Mouse (Mus musculus) MEL (cell line): Measurements from ENCODE around the gene Arel1. TPM values are rescaled to one million over a fixed set of nuclear protein-coding genes. Genes with fewer than 3 reads are reported as not detected.

Source experiments
- DNase-seq: peaks from one replicate; pipeline ENCODE4 v3.0.0; 2011; ENCODE audit warnings: low read depth, low spot score
- H3K27ac ChIP-seq: 2 replicates; pipeline ENCODE4 v1.5.1; 2012; ENCODE audit warnings: low read depth, mild to moderate bottlenecking, control low read depth, low read length, moderate library complexity; ENCODE audit not compliant: control insufficient read depth
- H3K27me3 ChIP-seq, 2 experiments: fragments of 150-350 bp in 1 of 2; sonication (generic) in 1 of 2; 2 replicates each; pipeline ENCODE4 v1.6.1; 2012; ENCODE audit warnings: low read length in 2 of 2, mild to moderate bottlenecking in 2 of 2, improper control_type of control experiment in 1 of 2, moderate library complexity in 1 of 2; ENCODE audit not compliant: insufficient read depth in 2 of 2, control insufficient read depth in 1 of 2
- H3K36me3 ChIP-seq, 2 experiments: 2 replicates each; pipeline ENCODE4 v1.6.1; 2012 to 2014; ENCODE audit warnings: low read length in 2 of 2, improper control_type of control experiment in 1 of 2, inconsistent platforms in 1 of 2, mild to moderate bottlenecking in 1 of 2; ENCODE audit not compliant: insufficient read depth in 2 of 2, control insufficient read depth in 1 of 2
- H3K4me1 ChIP-seq, 2 experiments: fragments of 150-350 bp in 1 of 2; sonication (generic) in 1 of 2; 2 replicates each; pipeline ENCODE4 v1.6.1; 2012; ENCODE audit warnings: low read length in 2 of 2, improper control_type of control experiment in 1 of 2, mild to moderate bottlenecking in 1 of 2; ENCODE audit not compliant: insufficient read depth in 2 of 2, control insufficient read depth in 1 of 2
- H3K4me3 ChIP-seq, 2 experiments: fragments of 150-350 bp in 1 of 2; sonication (generic) in 1 of 2; 2 replicates each; pipeline ENCODE4 v1.5.1; 2012; ENCODE audit warnings: low read depth in 2 of 2, low read length in 2 of 2, mild to moderate bottlenecking in 2 of 2, moderate library complexity in 2 of 2, control low read depth in 1 of 2, improper control_type of control experiment in 1 of 2; ENCODE audit not compliant: control insufficient read depth in 1 of 2, insufficient read depth in 1 of 2
- H3K79me2 ChIP-seq: 2 replicates; pipeline ENCODE4 v1.6.1; 2012; ENCODE audit warnings: mild to moderate bottlenecking, low read length, moderate library complexity; ENCODE audit not compliant: control insufficient read depth, poor library complexity, insufficient read depth
- H3K9ac ChIP-seq: 2 replicates; pipeline ENCODE4 v1.6.1; 2012; ENCODE audit warnings: low read depth, mild to moderate bottlenecking, control low read depth, low read length, moderate library complexity; ENCODE audit not compliant: control insufficient read depth, poor library complexity, severe bottlenecking
- H3K9me3 ChIP-seq: fragments of 150-350 bp; sonication (generic); replicated peaks from 2 replicates; pipeline ENCODE4 v1.6.1; 2012; ENCODE audit warnings: mild to moderate bottlenecking, low read length, improper control_type of control experiment, moderate library complexity; ENCODE audit not compliant: insufficient read depth
- BHLHE40 ChIP-seq: IDR thresholded peaks from 2 replicates; pipeline ENCODE4 v1.6.1; 2012; ENCODE audit warnings: low read depth, mild to moderate bottlenecking, inconsistent platforms, low read length, improper control_type of control experiment, borderline replicate concordance
- CHD1 ChIP-seq: IDR thresholded peaks from 2 replicates; pipeline ENCODE4 v1.6.1; 2012; ENCODE audit warnings: low read depth, mild to moderate bottlenecking, inconsistent platforms, low read length, improper control_type of control experiment
- CHD2 ChIP-seq: IDR thresholded peaks from 2 replicates; pipeline ENCODE4 v1.6.1; 2011; ENCODE audit warnings: low read length, improper control_type of control experiment
- CTCF ChIP-seq, 3 experiments: IDR thresholded peaks in 2 of 3; conservative IDR thresholded peaks in 1 of 3; 2 replicates each; pipeline ENCODE4 v1.5.1; 2011 to 2012; ENCODE audit warnings: low read length in 3 of 3, low read depth in 2 of 3, mild to moderate bottlenecking in 2 of 3, improper control_type of control experiment in 1 of 3, inconsistent platforms in 1 of 3, mixed read lengths in 1 of 3, moderate library complexity in 1 of 3; ENCODE audit not compliant: control insufficient read depth in 1 of 3, insufficient read depth in 1 of 3, poor library complexity in 1 of 3, severe bottlenecking in 1 of 3
- E2F4 ChIP-seq: IDR thresholded peaks from 2 replicates; pipeline ENCODE4 v1.6.1; 2011; ENCODE audit warnings: low read depth, low read length, improper control_type of control experiment, borderline replicate concordance
- ELF1 ChIP-seq: IDR thresholded peaks from 2 replicates; pipeline ENCODE4 v1.6.1; 2014; ENCODE audit warnings: low read depth, mild to moderate bottlenecking, inconsistent platforms, low read length, improper control_type of control experiment, moderate library complexity
- EP300 ChIP-seq, 2 experiments: IDR thresholded peaks; 2 replicates each; pipeline ENCODE4 v1.6.1; 2011; ENCODE audit warnings: improper control_type of control experiment in 2 of 2, low read length in 2 of 2, low read depth in 1 of 2, mild to moderate bottlenecking in 1 of 2
- GABPA ChIP-seq: IDR thresholded peaks from 2 replicates; pipeline ENCODE4 v1.6.1; 2012; ENCODE audit warnings: low read depth, mild to moderate bottlenecking, inconsistent platforms, low read length, improper control_type of control experiment, moderate library complexity
- GATA1 ChIP-seq: IDR thresholded peaks from 2 replicates; pipeline ENCODE4 v1.6.1; 2011; ENCODE audit warnings: low read depth, low read length, improper control_type of control experiment
- HCFC1 ChIP-seq: IDR thresholded peaks from 2 replicates; pipeline ENCODE4 v1.6.1; 2012; ENCODE audit warnings: low read depth, mild to moderate bottlenecking, inconsistent platforms, low read length, improper control_type of control experiment, moderate library complexity
- JUND ChIP-seq: IDR thresholded peaks from 2 replicates; pipeline ENCODE4 v1.6.1; 2011; ENCODE audit warnings: low read depth, mild to moderate bottlenecking, improper control_type of control experiment, low read length
- KAT2A ChIP-seq: conservative IDR thresholded peaks from 2 replicates; pipeline ENCODE4 v1.6.1; 2012; ENCODE audit warnings: low read depth, low read length, improper control_type of control experiment, inconsistent platforms
- MAFK ChIP-seq: IDR thresholded peaks from 2 replicates; pipeline ENCODE4 v1.6.1; 2011; ENCODE audit warnings: low read depth, mild to moderate bottlenecking, low read length, improper control_type of control experiment, borderline replicate concordance
- MAX ChIP-seq: IDR thresholded peaks from 2 replicates; pipeline ENCODE4 v1.6.1; 2011; ENCODE audit warnings: low read length, improper control_type of control experiment
- MAZ ChIP-seq: IDR thresholded peaks from 2 replicates; pipeline ENCODE4 v1.6.1; 2012; ENCODE audit warnings: low read depth, mild to moderate bottlenecking, inconsistent platforms, low read length, improper control_type of control experiment
- MEF2A ChIP-seq: IDR thresholded peaks from 2 replicates; pipeline ENCODE4 v1.6.1; 2014; ENCODE audit warnings: low read depth, mild to moderate bottlenecking, inconsistent platforms, low read length, improper control_type of control experiment; ENCODE audit not compliant: poor library complexity, insufficient replicate concordance, severe bottlenecking; ENCODE audit errors: extremely low read depth
- MXI1 ChIP-seq: IDR thresholded peaks from 2 replicates; pipeline ENCODE4 v1.6.1; 2011; ENCODE audit warnings: mild to moderate bottlenecking, low read depth, low read length, improper control_type of control experiment
- MYB ChIP-seq: IDR thresholded peaks from 2 replicates; pipeline ENCODE4 v1.6.1; 2011; ENCODE audit warnings: mild to moderate bottlenecking, low read depth, low read length, improper control_type of control experiment
- MYC ChIP-seq: IDR thresholded peaks from 2 replicates; pipeline ENCODE4 v1.6.1; 2011; ENCODE audit warnings: low read depth, mild to moderate bottlenecking, low read length, improper control_type of control experiment, moderate library complexity
- NELFE ChIP-seq: IDR thresholded peaks from 2 replicates; pipeline ENCODE4 v1.6.1; 2011; ENCODE audit warnings: low read depth, low read length, improper control_type of control experiment
- NRF1 ChIP-seq: IDR thresholded peaks from 2 replicates; pipeline ENCODE4 v1.6.1; 2014; ENCODE audit warnings: low read depth, mild to moderate bottlenecking, inconsistent platforms, low read length, improper control_type of control experiment, moderate library complexity; ENCODE audit not compliant: poor library complexity, insufficient read depth, severe bottlenecking
- POLR2A ChIP-seq, 2 experiments: IDR thresholded peaks; 2 replicates each; pipeline ENCODE4 v1.6.1; 2011 to 2012; ENCODE audit warnings: low read length in 2 of 2, mild to moderate bottlenecking in 2 of 2, control low read depth in 1 of 2, improper control_type of control experiment in 1 of 2, low read depth in 1 of 2, moderate library complexity in 1 of 2; ENCODE audit not compliant: control insufficient read depth in 1 of 2, insufficient read depth in 1 of 2, poor library complexity in 1 of 2
- POLR2AphosphoS2 ChIP-seq: IDR thresholded peaks from 2 replicates; pipeline ENCODE4 v1.6.1; 2011; ENCODE audit warnings: low read length, improper control_type of control experiment
- POLR2AphosphoS5 ChIP-seq: IDR thresholded peaks from 2 replicates; pipeline ENCODE4 v1.6.1; 2012; ENCODE audit warnings: low read depth, borderline replicate concordance, mild to moderate bottlenecking, inconsistent platforms, low read length, moderate library complexity, mixed read lengths
- RAD21 ChIP-seq: IDR thresholded peaks from 2 replicates; pipeline ENCODE4 v1.6.1; 2011; ENCODE audit warnings: mild to moderate bottlenecking, low read depth, low read length, improper control_type of control experiment
- RCOR1 ChIP-seq: IDR thresholded peaks from 2 replicates; pipeline ENCODE4 v1.6.1; 2012; ENCODE audit warnings: low read depth, mild to moderate bottlenecking, inconsistent platforms, low read length, improper control_type of control experiment
- SIN3A ChIP-seq: IDR thresholded peaks from 2 replicates; pipeline ENCODE4 v1.6.1; 2012; ENCODE audit warnings: low read length, improper control_type of control experiment, inconsistent platforms
- SMC3 ChIP-seq: IDR thresholded peaks from 2 replicates; pipeline ENCODE4 v1.6.1; 2011; ENCODE audit warnings: low read depth, low read length, improper control_type of control experiment
- TAL1 ChIP-seq: IDR thresholded peaks from 2 replicates; pipeline ENCODE4 v1.6.1; 2012; ENCODE audit warnings: mild to moderate bottlenecking, inconsistent platforms, low read length, moderate library complexity, mixed read lengths
- TBP ChIP-seq: IDR thresholded peaks from 2 replicates; pipeline ENCODE4 v1.8.0; 2011; ENCODE audit warnings: low read depth, low read length, improper control_type of control experiment
- TCF12 ChIP-seq: IDR thresholded peaks from 2 replicates; pipeline ENCODE4 v1.6.1; 2014; ENCODE audit warnings: low read depth, mild to moderate bottlenecking, inconsistent platforms, low read length, improper control_type of control experiment, moderate library complexity
- UBTF ChIP-seq: IDR thresholded peaks from 2 replicates; pipeline ENCODE4 v1.6.1; 2012; ENCODE audit warnings: low read depth, mild to moderate bottlenecking, inconsistent platforms, low read length, improper control_type of control experiment, moderate library complexity, borderline replicate concordance; ENCODE audit not compliant: insufficient read depth
- USF1 ChIP-seq: IDR thresholded peaks from 2 replicates; pipeline ENCODE4 v1.6.1; 2014; ENCODE audit warnings: low read depth, mild to moderate bottlenecking, inconsistent platforms, low read length, improper control_type of control experiment, moderate library complexity
- USF2 ChIP-seq, 2 experiments: IDR thresholded peaks; 2 replicates each; pipeline ENCODE4 v1.6.1; 2011 to 2012; ENCODE audit warnings: improper control_type of control experiment in 2 of 2, low read length in 2 of 2, borderline replicate concordance in 1 of 2, inconsistent platforms in 1 of 2, low read depth in 1 of 2, mild to moderate bottlenecking in 1 of 2; ENCODE audit not compliant: insufficient read depth in 1 of 2
- ZC3H11A ChIP-seq: IDR thresholded peaks from 2 replicates; pipeline ENCODE4 v1.6.1; 2012; ENCODE audit warnings: low read depth, mild to moderate bottlenecking, inconsistent platforms, low read length, improper control_type of control experiment
- ZMIZ1 ChIP-seq: IDR thresholded peaks from 2 replicates; pipeline ENCODE4 v1.6.1; 2012; ENCODE audit warnings: low read depth, mild to moderate bottlenecking, inconsistent platforms, low read length, improper control_type of control experiment, moderate library complexity
- ZNF384 ChIP-seq: IDR thresholded peaks from 2 replicates; pipeline ENCODE4 v1.6.1; 2012; ENCODE audit warnings: low read depth, mild to moderate bottlenecking, inconsistent platforms, low read length, improper control_type of control experiment
- polyA plus RNA-seq, 2 experiments: library from polyadenylated mRNA; stranded (reverse) in 1 of 2; unstranded in 1 of 2; fragments of >175 nt in 1 of 2; fragments of >200 nt in 1 of 2; gene quantifications; 2 replicates each; pipeline versions ENCODE4 v1.2.1 to v1.2.4; 2012; ENCODE audit warnings: low replicate concordance in 2 of 2, low read depth in 1 of 2; ENCODE audit not compliant: insufficient read length in 2 of 2, insufficient read depth in 1 of 2, missing spikeins in 1 of 2
- total RNA-seq: library from RNA; depleted of rRNA; stranded (reverse); fragments of 300-350 nt; gene quantifications from 2 replicates; pipeline ENCODE4 v1.2.3, GENCODE M21; 2012

Arel1 gene
- total and polyA plus RNA-seq, 3 experiments, result 37.2 to 82.5 (median 45.0) TPM

GRCm38 (mm10) chr12:84996083-84996496, 25.4 kb upstream of the Arel1 start, which contains the start of gene Ylpm1:
Gene Ylpm1 (plus strand): TSS chr12:84996321.
- H3K4me3 ChIP-seq, result peak within 1 kb of the TSS; percentile 59 to 69
- no peaks in the 10 kb centered on the region; a peak in 2 of 4 replicates for H3K27me3 ChIP-seq
- H3K79me2 ChIP-seq, result peaks cover 39% of the 10 kb centered on the region
- peaks cover 0 to 23% of the 10 kb centered on the region in 2 experiments; a peak in 3 of 4 replicates for H3K36me3 ChIP-seq
- DNase-seq, result peak; percentile 99
- H3K27ac ChIP-seq, result peak within 1 kb of the TSS; percentile 70
- peaks cover 8 to 10% of the 10 kb centered on the region in 2 experiments for H3K4me1 ChIP-seq
- H3K9ac ChIP-seq, result peak within 1 kb of the TSS; percentile 95
- H3K9me3 ChIP-seq, result no peaks in the 10 kb centered on the region
- TF ChIP-seq TBP (peak; percentile 83), GABPA (peak; percentile 70; the same call in 1 of the 2 replicates), CHD1 (no peak), TCF12 (peak; percentile 60), MYB (no peak), ZMIZ1 (peak; percentile 89), POLR2AphosphoS5 (no peak), UBTF (0 out of 2 replicates have a peak, but pooled peaks have one; percentile 51), ELF1 (peak; percentile 50; the same call in 1 of the 2 replicates), RAD21 (no peak), POLR2A (IDR thresholded peaks at IDR 0.05; ENCODE audit: control insufficient read depth in 1 of 2, insufficient read depth in 1 of 2, low read depth in 1 of 2, low read length in 2 of 2, poor library complexity in 1 of 2) (peak; percentile 90 to 97), GATA1 (no peak), SMC3 (no peak), NELFE (peak; percentile 97), MYC (no peak), E2F4 (no peak), KAT2A (peak; percentile 53; the same call in 1 of the 2 replicates), NRF1 (peak; percentile 90), MEF2A (no peak), RCOR1 (no peak), TAL1 (no peak), ZC3H11A (no peak), POLR2AphosphoS2 (peak; percentile 79; the same call in 1 of the 2 replicates), HCFC1 (peak; percentile 93), USF1 (0 out of 2 replicates have a peak, but pooled peaks have one; percentile 10), JUND (no peak), USF2 (IDR thresholded peaks at IDR 0.05; ENCODE audit: borderline replicate concordance in 1 of 2, insufficient read depth in 1 of 2, low read depth in 1 of 2, low read length in 2 of 2) (no peak), CHD2 (no peak), ZNF384 (no peak), MXI1 (no peak; the same call in 1 of the 2 replicates), MAX (peak; percentile 71), MAZ (peak; percentile 72), CTCF (IDR thresholded peaks at IDR 0.05 in 2 of 3, conservative IDR thresholded peaks at IDR 0.05 in 1 of 3; ENCODE audit: control insufficient read depth in 1 of 3, insufficient read depth in 1 of 3, low read depth in 2 of 3, low read length in 3 of 3, poor library complexity in 1 of 3, severe bottlenecking in 1 of 3) (peak; percentile 37 to 73 (median 59)), EP300 (IDR thresholded peaks at IDR 0.05; ENCODE audit: low read depth in 1 of 2, low read length in 2 of 2) (0 out of 4 replicates have a peak, but pooled peaks of 1 of the 2 experiments have one; percentile 23), SIN3A (no peak; the same call in none of the 2 replicates), MAFK (no peak), BHLHE40 (no peak)
